Mouse (Mus musculus): Measurements from ENCODE around the gene Gnb3. TPM values are rescaled to one million over a fixed set of nuclear protein-coding genes. Genes with fewer than 3 reads are reported as not detected.
"Not testable (repeated sequence)": the region's sequence is repeated elsewhere in the genome, so short reads cannot be mapped to it uniquely, and the experiment has no call there.

Gnb3 gene
- total RNA-seq, 2 experiments from 2014 or later, result 1.6 to 1.7 TPM

- no peak for DNase-seq
Measured at GRCm38 (mm10) chr6:124816611-124817010, 23.5 kb downstream of the Gnb3 start.

GRCm38 (mm10) chr6:124814858-124815774 is 25.0 kb downstream of the Gnb3 start:
- no peak for DNase-seq

GRCm38 (mm10) chr6:124814448-124814847 is 25.6 kb downstream of the Gnb3 start:
- no peak for DNase-seq

DNA sequence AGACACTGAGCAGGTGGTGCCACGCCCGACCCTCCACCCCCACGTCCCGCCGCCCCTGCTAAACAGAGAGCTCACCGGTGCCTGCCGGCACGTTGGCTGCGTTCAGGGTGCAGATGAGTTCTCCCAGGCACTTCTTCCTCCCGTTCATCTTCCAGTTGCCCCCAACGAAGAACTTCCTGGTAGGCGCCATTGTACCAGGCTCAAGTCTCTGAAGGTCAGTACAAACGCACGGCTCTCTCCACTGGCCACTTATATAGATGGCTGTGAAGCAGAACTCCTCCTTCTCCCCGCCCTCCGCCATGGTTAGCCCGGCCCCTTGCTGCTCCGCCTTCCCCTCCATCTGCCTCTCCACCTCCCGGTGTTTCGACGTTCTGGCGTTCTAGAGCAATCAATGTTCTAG is 26.1 kb downstream of the Gnb3 start, which contains the start of gene Tpi1:
TSS of gene Tpi1 (minus strand) at position 364 of the 400 bp plus-strand sequence.
- DNase-seq, result peak; percentile 90

GRCm38 (mm10) chr6:124813496-124813895 is 26.6 kb downstream of the Gnb3 start:
- DNase-seq, result peak; percentile 76

DNA sequence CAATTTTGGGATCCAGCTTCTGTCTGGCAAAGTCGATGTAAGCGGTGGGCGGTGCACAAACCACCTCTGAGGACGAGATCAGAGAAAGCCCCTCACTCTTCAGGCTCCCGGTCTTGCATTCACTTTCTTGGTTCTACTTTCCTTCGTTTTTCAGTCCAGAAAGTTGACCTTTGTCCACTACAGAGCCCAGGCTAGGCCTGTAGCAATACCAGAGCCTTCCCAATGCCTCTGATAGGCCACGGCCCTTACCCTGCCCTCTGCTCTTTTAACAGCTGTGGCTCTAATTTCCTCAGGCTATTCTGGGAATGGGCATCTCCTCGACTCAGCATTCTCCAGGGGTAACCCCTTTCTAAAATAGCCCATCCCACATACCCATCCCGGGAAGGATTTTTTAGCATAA is 27.2 kb downstream of the Gnb3 start:
- DNase-seq, result peak; percentile 72

GRCm38 (mm10) chr6:124811701-124812560 is 28.1 kb downstream of the Gnb3 start:
- no peak for DNase-seq

DNA sequence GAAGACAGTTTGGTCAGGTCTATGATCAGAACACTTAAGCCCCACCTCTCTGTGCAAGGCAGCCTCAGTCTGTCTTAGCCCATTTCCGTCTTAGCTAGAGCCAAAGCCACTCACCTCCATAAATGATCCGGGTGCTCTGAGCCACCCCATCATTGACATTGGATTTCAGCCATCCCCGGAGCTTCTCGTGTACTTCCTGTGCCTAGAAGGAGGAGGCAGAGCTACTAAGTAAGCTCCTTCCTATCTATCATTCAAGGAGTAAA is 28.7 kb downstream of the Gnb3 start:
- no peak for DNase-seq

GRCm38 (mm10) chr6:124810566-124811402 is 29.3 kb downstream of the Gnb3 start:
- DNase-seq, result not testable (repeated sequence)

DNA sequence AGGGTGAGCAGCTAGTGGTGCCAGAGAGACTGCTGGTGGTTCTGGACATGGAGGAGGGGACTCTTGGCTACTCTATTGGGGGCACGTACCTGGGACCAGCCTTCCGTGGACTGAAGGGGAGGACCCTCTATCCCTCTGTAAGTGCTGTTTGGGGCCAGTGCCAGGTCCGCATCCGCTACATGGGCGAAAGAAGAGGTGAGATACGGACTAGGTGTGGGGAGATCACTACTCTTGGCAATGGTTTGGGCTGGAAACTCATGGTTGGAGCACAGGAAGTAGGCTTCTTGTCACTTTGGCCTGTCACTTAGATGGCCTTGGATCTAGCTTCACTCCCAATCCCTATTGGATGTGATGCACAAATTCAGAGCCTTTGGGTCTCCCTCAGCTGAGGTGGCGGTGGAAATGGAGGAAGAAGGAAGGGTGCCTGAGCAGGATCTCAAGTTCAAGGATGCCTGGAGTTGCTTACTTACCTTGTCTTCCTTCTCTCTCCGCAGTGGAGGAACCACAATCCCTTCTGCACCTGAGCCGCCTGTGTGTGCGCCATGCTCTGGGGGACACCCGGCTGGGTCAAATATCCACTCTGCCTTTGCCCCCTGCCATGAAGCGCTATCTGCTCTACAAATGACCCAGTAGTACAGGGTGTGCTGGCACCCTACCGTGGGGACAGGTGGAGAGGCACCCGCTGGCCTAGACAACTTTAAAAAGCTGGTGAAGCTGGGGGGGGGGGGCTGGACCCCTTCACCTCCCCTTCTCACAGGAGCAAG is 30.1 kb downstream of the Gnb3 start:
- DNase-seq, result no peak

GRCm38 (mm10) chr6:124809052-124809774 is 30.9 kb downstream of the Gnb3 start:
- peak; percentile 81 for DNase-seq

GRCm38 (mm10) chr6:124808358-124809012 is 31.6 kb downstream of the Gnb3 start, which contains the start of gene Spsb2:
Spsb2 (plus strand) TSS chr6:124808661.
- DNase-seq, result peak; percentile 75

DNA sequence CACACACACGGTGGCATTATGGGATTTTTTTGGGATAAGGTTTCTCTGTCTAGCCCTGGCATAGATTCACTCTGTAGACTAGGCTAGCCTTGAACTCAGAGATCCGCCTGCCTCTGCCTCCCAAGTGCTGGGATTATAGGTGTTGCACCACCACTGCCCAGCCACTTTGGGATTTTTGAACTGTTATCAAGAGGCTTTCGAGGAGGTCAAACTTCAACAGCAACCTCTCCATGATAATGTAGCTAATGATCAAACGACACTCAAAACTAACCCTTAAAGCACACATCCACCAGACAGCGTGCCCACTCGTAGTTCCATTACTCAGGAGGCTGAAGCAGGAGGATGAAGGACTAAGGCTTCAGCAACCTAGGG is 32.1 kb downstream of the Gnb3 start:
- DNase-seq, result no peak

DNA sequence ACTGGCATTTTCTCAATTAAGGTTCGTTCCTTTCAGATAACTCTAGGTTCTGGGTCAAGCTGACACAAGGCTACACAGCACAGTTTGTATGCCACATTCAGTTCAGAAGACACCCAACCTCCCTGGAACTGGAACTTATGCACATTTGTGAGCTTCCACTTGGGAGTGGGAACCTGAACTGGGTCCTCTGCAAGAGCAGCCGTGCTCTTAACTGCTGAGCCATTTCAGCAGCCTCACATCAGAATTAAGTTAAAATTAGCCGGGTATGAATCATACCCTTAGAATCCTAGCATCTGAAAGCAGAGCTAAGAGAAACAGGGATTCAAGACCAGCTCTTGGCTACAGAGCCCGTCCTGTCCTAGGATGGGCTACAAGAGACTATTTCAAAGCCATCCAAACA is 32.7 kb downstream of the Gnb3 start:
- DNase-seq, result no peak

- no peak for DNase-seq
Measured at GRCm38 (mm10) chr6:124806446-124807140, 33.5 kb downstream of the Gnb3 start.

DNA sequence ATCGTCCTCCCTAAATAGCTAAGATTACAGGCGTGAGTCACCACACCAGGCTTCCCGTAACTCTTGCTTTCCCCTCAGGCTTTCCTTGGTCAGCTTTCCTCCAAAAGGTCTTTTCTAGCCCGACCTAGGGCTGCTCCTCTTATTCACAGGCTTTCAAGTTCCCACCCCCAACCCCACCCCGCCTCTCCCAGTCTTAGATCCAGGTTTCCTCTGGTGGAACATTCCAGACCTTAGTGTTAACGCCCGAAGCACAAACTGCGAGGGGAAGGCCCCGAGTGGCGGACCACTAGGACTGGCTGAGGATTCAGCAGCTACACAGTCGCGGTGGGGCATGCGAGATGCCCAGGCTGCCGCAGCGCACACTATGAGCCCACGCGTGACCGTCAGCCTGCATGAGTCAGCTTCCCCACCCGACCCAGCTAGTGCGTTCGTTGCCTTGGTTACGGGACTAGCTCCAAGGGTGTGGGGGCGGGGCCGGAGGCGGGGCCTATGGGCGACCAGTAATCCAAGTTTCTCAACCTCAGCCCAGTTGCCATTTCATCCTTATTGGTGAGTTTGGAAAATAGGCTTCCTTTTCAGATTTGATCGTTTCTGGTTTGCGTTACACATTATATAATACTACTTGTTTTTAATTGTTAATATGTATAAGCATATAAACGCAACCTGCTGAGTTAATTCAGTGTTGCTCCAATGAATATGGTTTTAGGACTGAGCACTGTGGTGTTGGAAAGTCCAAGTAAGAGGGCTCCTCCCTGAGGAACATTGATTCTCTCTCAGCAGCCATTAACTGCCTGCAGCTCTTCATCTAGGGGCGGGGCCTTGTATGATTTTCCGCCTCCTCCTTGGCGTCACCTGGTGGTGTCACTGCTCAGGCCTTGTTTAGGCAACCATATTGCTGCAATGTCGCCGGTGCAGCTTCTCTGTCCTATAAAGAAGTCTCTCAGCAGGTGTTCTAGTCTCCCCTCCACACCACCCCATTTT is 34.4 kb downstream of the Gnb3 start:
- DNase-seq, result peak; percentile 94

DNA sequence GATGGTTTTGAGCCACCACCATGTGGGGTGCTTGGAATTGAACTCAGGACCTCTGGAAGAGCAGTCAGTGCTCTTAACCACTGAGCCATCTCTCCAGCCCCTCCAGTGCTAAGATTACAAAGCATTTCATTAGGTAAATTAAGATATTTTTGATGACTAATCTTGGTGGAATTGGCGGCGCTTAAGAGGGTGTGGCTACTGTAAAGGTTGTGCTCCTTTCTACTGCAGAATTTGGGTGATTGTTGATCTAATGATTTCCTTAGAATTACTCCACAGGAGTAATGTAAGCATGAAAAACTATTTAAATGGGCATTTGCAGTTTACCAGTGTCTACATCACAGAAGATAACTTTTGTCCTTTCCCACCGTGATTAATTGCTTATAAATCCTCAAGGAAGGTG is 35.7 kb downstream of the Gnb3 start:
- no peak for DNase-seq

- not testable (repeated sequence) for DNase-seq
Measured at GRCm38 (mm10) chr6:124803691-124804090, 36.4 kb downstream of the Gnb3 start.

Measured in gastrocnemius, postnatal 25 days (tissue).